Mouse (Mus musculus) small intestine, adult 2 months (tissue): Measurements from ENCODE around the gene Pwp1.
"Not testable (repeated sequence)": the region's sequence is repeated elsewhere in the genome, so short reads cannot be mapped to it uniquely, and the experiment has no call there.

Source experiments
- CTCF ChIP-seq: fragments of 200-500 bp; IDR thresholded peaks from 2 replicates; pipeline ENCODE4 v1.5.1; 2012; ENCODE audit warnings: low read depth, mild to moderate bottlenecking, control low read depth, inconsistent platforms, low read length, moderate library complexity, mixed read lengths; ENCODE audit not compliant: insufficient replicate concordance, insufficient read length; ENCODE audit errors: extremely low read depth
- POLR2A ChIP-seq: fragments of 200-500 bp; IDR thresholded peaks from 2 replicates; pipeline ENCODE4 v1.6.1; 2012; ENCODE audit warnings: low read depth, mild to moderate bottlenecking, control low read depth, inconsistent platforms, low read length, moderate library complexity

DNA sequence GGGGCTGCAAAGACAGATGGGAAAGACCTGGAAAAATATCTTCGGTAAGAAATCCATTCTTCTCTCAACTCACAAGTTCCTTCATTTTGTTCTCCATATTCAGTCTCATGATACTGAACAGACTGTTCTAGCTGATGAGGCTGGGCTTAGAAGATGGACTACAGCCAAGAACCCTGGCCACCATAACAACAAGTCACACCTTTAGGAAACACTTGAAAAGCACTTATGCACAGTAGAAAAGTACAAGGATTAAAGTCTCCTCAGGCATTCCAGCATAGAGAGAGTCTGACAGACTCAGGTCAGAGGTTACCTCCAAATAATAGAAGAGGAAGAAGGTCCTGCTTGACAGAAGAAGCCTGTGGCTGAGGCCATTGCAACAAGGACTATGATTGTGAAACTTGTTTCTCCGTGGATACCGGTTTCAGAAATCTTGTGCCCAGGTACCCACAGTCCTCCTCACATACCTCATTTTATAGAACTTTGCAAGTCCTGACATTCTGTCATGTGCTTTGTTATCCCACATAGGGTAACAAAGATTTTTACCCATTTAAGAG is 7.1 kb upstream of the Pwp1 start:
- TF ChIP-seq CTCF, POLR2A: not testable (repeated sequence)
